Mouse (Mus musculus): ENCODE measurements at regions not wholly inside any gene's neighbourhood (a gene's known extent, or its start where the extent isn't known, plus 50 kb on each side); places are given as distances from the start of the nearest gene placed in this dataset.

- Histone ChIP-seq H3K27ac (no peak overlapping the region), H3K36me3 (no peaks in the 10 kb centered on the region), H3K4me3 (no peak overlapping the region), H3K9me3 (replicated peaks) (no peaks in the 10 kb centered on the region), H3K4me1 (peaks cover 8% of the 10 kb centered on the region), H3K27me3 (ENCODE audit: low read depth, poor library complexity, severe bottlenecking) (no peaks in the 10 kb centered on the region)
- no peak for DNase-seq (ENCODE audit: low spot score)
- WGBS: 82% methylated on average over 4 of the region's 4 CpGs
Measured at GRCm38 (mm10) chr4:8366978-8367377, 128.1 kb upstream of the Car8 start.

DNA sequence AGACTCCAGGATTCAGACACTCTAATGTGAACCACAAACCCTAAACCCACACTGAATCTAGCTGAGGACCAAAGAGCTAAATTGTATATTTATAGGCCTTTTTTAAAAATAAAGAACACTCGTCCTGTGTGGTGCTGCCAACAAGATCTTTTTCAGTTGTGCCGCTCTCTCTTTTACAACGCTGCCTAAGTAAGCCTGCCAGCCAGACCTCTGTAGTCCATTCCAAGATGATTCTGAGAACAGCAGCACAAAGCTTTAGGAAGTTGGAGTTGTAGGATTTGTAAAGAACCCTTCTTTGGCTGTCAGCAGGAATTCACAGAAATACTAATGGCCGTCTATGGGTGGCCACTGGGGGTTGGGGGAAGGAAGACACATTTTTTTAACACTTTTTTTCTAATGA lies 123.6 kb upstream of the Car8 start:
- 45% methylated on average over 4 of the region's 4 CpGs for WGBS
- no peaks in the 10 kb centered on the region for H3K36me3 ChIP-seq
- H3K4me1 ChIP-seq: peaks cover 17% of the 10 kb centered on the region
- H3K4me3 ChIP-seq: no peak overlapping the region
- no peak for DNase-seq (ENCODE audit: low spot score)
- no peak overlapping the region for H3K27ac ChIP-seq
- H3K9me3 ChIP-seq (replicated peaks): no peaks in the 10 kb centered on the region
- no peaks in the 10 kb centered on the region for H3K27me3 ChIP-seq (ENCODE audit: low read depth, poor library complexity, severe bottlenecking)

DNA sequence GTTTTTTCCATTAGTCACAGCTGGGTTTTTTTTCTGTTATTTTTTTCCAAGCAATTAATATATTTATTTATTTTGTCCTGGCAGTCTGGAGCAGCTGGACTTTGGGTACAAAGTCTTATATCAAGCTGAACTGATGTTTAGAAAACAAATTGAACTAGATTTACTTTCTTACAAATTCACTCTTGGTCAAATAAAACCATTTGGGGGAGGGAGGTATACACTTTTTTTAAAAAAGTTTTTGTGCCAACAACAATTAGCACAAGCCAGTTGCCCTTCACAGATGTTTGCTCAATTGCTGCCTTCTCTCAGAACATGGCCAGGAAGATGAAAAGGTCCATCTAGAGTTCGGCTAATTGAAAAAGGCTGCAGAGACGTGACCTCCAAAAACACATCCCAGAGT lies 123.1 kb upstream of the Car8 start:
- WGBS: 18% methylated on average over 2 of the region's 2 CpGs
- Histone ChIP-seq H3K9me3 (replicated peaks) (no peaks in the 10 kb centered on the region), H3K27me3 (ENCODE audit: low read depth, poor library complexity, severe bottlenecking) (no peaks in the 10 kb centered on the region), H3K27ac (no peak overlapping the region), H3K4me3 (no peak overlapping the region), H3K4me1 (peaks cover 17% of the 10 kb centered on the region), H3K36me3 (no peaks in the 10 kb centered on the region)
- no peak for DNase-seq (ENCODE audit: low spot score)

DNA sequence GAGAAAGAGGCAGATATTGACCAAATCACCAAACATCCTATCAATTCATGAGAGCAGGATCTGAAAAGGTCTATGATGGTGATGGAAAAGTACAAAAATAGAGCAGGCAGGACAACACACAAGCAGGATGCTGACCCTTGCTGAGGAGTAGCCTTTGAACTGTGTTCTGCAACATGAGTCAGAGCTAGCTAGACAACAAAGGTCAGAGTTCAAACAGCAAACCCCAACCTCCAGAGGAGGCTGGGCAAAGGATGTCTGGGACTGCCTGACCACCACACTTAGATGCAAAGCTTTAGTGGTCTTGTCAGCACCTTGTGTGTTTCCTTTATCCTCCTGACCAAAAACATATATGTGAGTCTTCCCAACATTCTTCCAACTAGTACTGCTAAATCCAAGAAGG lies 122.5 kb upstream of the Car8 start:
- DNase-seq (ENCODE audit: low spot score): no peak
- Histone ChIP-seq H3K36me3 (no peaks in the 10 kb centered on the region), H3K4me1 (peaks cover 17% of the 10 kb centered on the region), H3K27me3 (ENCODE audit: low read depth, poor library complexity, severe bottlenecking) (no peaks in the 10 kb centered on the region), H3K4me3 (no peak overlapping the region), H3K9me3 (replicated peaks) (no peaks in the 10 kb centered on the region), H3K27ac (no peak overlapping the region)

- Histone ChIP-seq H3K27me3 (ENCODE audit: low read depth, poor library complexity, severe bottlenecking) (no peaks in the 10 kb centered on the region), H3K9me3 (replicated peaks) (no peaks in the 10 kb centered on the region), H3K4me3 (no peak overlapping the region), H3K27ac (no peak overlapping the region), H3K36me3 (no peaks in the 10 kb centered on the region), H3K4me1 (peaks cover 13% of the 10 kb centered on the region)
- WGBS: 93% methylated on average over 1 of the region's 1 CpGs
- no peak for DNase-seq (ENCODE audit: low spot score)
Measured at GRCm38 (mm10) chr4:8357443-8357842, 118.6 kb upstream of the Car8 start.

DNA sequence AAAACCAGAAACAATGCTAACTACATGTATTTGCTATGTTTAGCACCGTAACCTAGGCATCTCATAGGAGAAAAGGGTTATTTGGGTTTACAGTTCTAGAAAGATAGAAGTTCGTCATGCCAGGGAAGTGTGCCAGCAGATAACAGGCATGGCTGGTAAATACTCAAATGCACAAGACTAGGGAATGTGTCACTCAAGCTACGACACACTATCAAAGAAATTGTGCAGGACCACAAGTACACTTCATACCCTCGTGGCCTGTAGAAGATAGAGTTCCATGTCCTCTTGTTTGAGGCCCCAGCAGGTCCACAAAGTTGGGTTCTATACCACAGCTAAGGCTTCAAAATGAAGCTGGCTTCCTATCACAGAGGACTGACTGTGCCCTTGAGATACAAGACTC lies 103.1 kb upstream of the Car8 start:
- H3K36me3 ChIP-seq: no peaks in the 10 kb centered on the region
- H3K4me1 ChIP-seq: no peaks in the 10 kb centered on the region
- H3K27me3 ChIP-seq (ENCODE audit: low read depth, poor library complexity, severe bottlenecking): no peaks in the 10 kb centered on the region
- H3K4me3 ChIP-seq: no peak overlapping the region
- 91% methylated on average over 4 of the region's 4 CpGs for WGBS
- no peak for DNase-seq (ENCODE audit: low spot score)
- no peaks in the 10 kb centered on the region for H3K9me3 ChIP-seq (replicated peaks)
- no peak overlapping the region for H3K27ac ChIP-seq

GRCm38 (mm10) chr4:8309241-8309987 lies 70.6 kb upstream of the Car8 start:
- Histone ChIP-seq H3K27ac (no peak overlapping the region), H3K27me3 (ENCODE audit: low read depth, poor library complexity, severe bottlenecking) (no peaks in the 10 kb centered on the region), H3K9me3 (replicated peaks) (no peaks in the 10 kb centered on the region), H3K36me3 (no peaks in the 10 kb centered on the region), H3K4me3 (no peak overlapping the region), H3K4me1 (no peaks in the 10 kb centered on the region)
- DNase-seq (ENCODE audit: low spot score): no peak
- WGBS: 93% methylated on average over 10 of the region's 10 CpGs

DNA sequence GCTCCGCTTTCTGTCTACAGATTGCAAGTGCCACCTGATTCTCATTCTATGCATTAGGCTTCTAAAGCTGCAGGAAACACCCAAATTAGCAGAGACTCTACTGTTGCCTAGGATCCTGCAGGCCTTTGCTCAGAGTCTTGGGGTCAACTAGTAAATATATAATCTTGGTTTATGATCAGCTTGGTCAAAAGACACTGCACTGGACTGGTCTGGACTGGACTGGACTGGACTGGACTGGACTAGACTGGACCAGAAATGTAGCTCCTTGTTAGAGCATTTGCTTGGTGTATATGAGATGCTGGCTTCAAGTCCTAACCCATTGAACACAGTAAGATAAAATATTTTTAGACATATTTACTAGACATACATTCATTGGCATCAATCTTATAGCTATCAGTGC lies 53.7 kb upstream of the Car8 start:
- no peak for DNase-seq (ENCODE audit: low spot score)
- WGBS: 100% methylated on average over 1 of the region's 1 CpGs
- Histone ChIP-seq H3K27ac (no peak overlapping the region), H3K4me3 (no peak overlapping the region), H3K36me3 (no peaks in the 10 kb centered on the region), H3K9me3 (replicated peaks) (no peaks in the 10 kb centered on the region), H3K4me1 (no peaks in the 10 kb centered on the region), H3K27me3 (ENCODE audit: low read depth, poor library complexity, severe bottlenecking) (no peaks in the 10 kb centered on the region)

DNA sequence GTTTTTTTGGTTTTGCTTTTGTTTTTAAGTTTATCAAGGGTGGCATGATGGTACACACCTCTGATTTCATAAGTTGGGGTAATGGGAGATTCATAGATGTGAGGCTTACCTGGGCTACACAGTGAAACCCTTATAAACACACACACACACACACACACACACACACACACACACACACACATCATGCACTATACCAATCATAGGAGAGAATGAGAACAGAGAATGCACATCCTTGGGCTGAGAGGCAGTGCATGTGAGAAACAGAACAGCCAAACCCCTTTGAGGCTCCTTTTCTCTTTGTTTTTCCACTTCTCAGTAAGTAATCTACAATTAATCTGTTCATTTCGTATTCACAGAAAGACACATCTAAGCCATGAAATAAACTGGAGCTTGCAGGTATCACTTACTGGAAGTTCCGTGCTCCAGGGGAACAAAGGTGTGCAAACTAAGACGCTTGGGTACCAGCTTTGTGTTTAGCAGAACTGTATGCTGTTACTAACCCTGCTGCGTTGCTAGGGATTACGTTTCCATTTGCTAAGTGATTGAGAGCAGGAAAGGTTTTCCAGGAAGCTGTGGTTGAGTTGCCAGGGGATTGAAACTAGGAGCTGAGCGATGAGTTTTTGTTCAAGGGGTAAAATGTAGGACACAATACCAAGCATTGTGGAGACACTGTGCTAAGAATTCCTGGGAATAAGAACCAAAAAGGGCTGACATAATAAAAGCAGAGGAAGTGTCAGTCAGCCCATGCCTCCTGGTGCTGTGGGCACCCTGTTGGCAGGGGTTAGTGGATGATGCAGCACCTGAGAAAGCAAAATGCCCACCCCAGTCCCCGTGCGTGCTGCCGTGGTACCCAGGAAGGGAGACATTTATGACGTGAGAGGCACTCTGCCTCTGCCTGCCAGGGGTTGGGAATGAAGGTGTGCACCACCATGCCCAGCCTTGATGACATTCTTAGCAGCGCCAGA lies 53.0 kb upstream of the Car8 start:
- Histone ChIP-seq H3K4me1 (no peaks in the 10 kb centered on the region), H3K36me3 (no peaks in the 10 kb centered on the region), H3K9me3 (replicated peaks) (no peaks in the 10 kb centered on the region), H3K27me3 (ENCODE audit: low read depth, poor library complexity, severe bottlenecking) (no peaks in the 10 kb centered on the region), H3K4me3 (no peak overlapping the region), H3K27ac (no peak overlapping the region)
- WGBS: 76% methylated on average over 11 of the region's 11 CpGs
- no peak for DNase-seq (ENCODE audit: low spot score)

DNA sequence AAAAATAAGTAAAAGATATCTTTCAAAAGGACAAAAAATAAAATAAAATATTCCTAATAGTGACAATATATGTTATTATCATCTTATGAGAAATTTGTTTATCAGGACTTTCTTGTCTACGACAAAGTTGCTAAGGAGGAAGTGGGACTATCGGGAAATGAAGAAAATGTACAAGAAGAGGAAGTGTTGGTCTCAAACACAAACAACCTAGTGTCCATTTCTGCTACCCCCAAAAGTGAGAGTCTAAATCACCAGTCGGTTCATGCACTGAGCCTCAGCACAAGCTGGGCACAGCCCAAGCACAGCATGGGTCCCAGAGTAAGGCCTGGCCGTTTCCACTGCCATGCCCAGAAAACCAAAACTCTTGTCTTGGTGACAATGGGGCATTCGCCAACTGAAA lies 51.1 kb upstream of the Car8 start:
- no peaks in the 10 kb centered on the region for H3K27me3 ChIP-seq (ENCODE audit: low read depth, poor library complexity, severe bottlenecking)
- H3K9me3 ChIP-seq (replicated peaks): no peaks in the 10 kb centered on the region
- no peak overlapping the region for H3K27ac ChIP-seq
- 84% methylated on average over 5 of the region's 5 CpGs for WGBS
- no peak overlapping the region for H3K4me3 ChIP-seq
- H3K36me3 ChIP-seq: no peaks in the 10 kb centered on the region
- DNase-seq (ENCODE audit: low spot score): no peak
- H3K4me1 ChIP-seq: no peaks in the 10 kb centered on the region
